Mouse (Mus musculus) kidney, postnatal 25 days (tissue): ENCODE results near the gene Slc11a1.

Experiments
- DNase-seq, 2 experiments: peaks; one replicate each; pipeline ENCODE4 v3.0.0; 2021; ENCODE audit warnings: mixed read lengths in 2 of 2

Gene Slc11a1

GRCm38 (mm10) chr1:74387386-74387988, 12.5 kb downstream of the Slc11a1 start:
- no peak for DNase-seq

GRCm38 (mm10) chr1:74388398-74388920, 13.5 kb downstream of the Slc11a1 start:
- no peak for DNase-seq

GRCm38 (mm10) chr1:74389831-74390286, 14.9 kb downstream of the Slc11a1 start:
- DNase-seq: peak; percentile 37 to 52

- DNase-seq: peak; percentile 73 to 76
These were observed 15.4 kb downstream of the Slc11a1 start for GRCm38 (mm10) chr1:74390287-74390906.

GRCm38 (mm10) chr1:74390924-74391748, 16.1 kb downstream of the Slc11a1 start, which contains the start of gene Ctdsp1:
TSS of gene Ctdsp1 (plus strand) at chr1:74391509.
- peak; percentile 98 to 99 for DNase-seq

GRCm38 (mm10) chr1:74391844-74392441, 16.9 kb downstream of the Slc11a1 start:
- DNase-seq: peak; percentile 85 to 92

- peak; percentile 77 to 92 for DNase-seq
These were observed 17.5 kb downstream of the Slc11a1 start for GRCm38 (mm10) chr1:74392446-74392994.

- DNase-seq: no peak
These were observed 18.0 kb downstream of the Slc11a1 start for GRCm38 (mm10) chr1:74393010-74393409.

GRCm38 (mm10) chr1:74393697-74394096, 18.7 kb downstream of the Slc11a1 start:
- DNase-seq: no peak

- DNase-seq: no peak
These were observed 19.3 kb downstream of the Slc11a1 start for GRCm38 (mm10) chr1:74394311-74394710.

GRCm38 (mm10) chr1:74394858-74395257, 19.9 kb downstream of the Slc11a1 start:
- peak in 1 of 2 experiments; percentile 52 for DNase-seq

- DNase-seq: peak in 1 of 2 experiments; percentile 46
These were observed 20.3 kb downstream of the Slc11a1 start for GRCm38 (mm10) chr1:74395290-74395689.

GRCm38 (mm10) chr1:74396456-74397222, 21.6 kb downstream of the Slc11a1 start:
- peak; percentile 32 to 58 for DNase-seq

GRCm38 (mm10) chr1:74397268-74397918, 22.4 kb downstream of the Slc11a1 start:
- peak; percentile 99 to 100 for DNase-seq

- DNase-seq: peak; percentile 84 to 85
These were observed 23.0 kb downstream of the Slc11a1 start for GRCm38 (mm10) chr1:74397919-74398451.

- no peak for DNase-seq
These were observed 25.5 kb downstream of the Slc11a1 start for GRCm38 (mm10) chr1:74400531-74400930.

GRCm38 (mm10) chr1:74401015-74401702, 26.2 kb downstream of the Slc11a1 start:
- no peak for DNase-seq

GRCm38 (mm10) chr1:74404206-74404605, 29.2 kb downstream of the Slc11a1 start:
- no peak for DNase-seq

- DNase-seq: peak; percentile 62 to 83
These were observed 33.9 kb downstream of the Slc11a1 start, which contains the start of gene Vil1 for GRCm38 (mm10) chr1:74408589-74409504. TSS of gene Vil1 (plus strand) at chr1:74409376.
